Mouse (Mus musculus) lung, embryonic 16.5 days (tissue): Measurements from ENCODE around the gene Katnbl1. TPM values are rescaled to one million over a fixed set of nuclear protein-coding genes. Genes with fewer than 3 reads are reported as not detected.
"Not testable (repeated sequence)": the region's sequence is repeated elsewhere in the genome, so short reads cannot be mapped to it uniquely, and the experiment has no call there.

ENCODE experiments used
- ATAC-seq: fragments of 200-750 bp; cut with Nextera tagmentation; 2 replicates; pipeline ENCODE4 v1.8.0; 2017; ENCODE audit warnings: low read depth, mild to moderate bottlenecking, moderate library complexity
- H3K27ac ChIP-seq: fragments of 300-500 bp; sonication (generic); 2 replicates; pipeline ENCODE4 v1.5.1; 2014; ENCODE audit warnings: mild to moderate bottlenecking, control low read depth, low read length
- H3K27me3 ChIP-seq: fragments of 300-500 bp; sonication (generic); 2 replicates; pipeline ENCODE4 v1.6.1; 2014; ENCODE audit warnings: low read depth, low read length, mixed read lengths; ENCODE audit not compliant: control insufficient read depth, insufficient read depth
- H3K36me3 ChIP-seq: fragments of 300-500 bp; sonication (generic); 2 replicates; pipeline ENCODE4 v1.6.1; 2014; ENCODE audit warnings: low read length; ENCODE audit not compliant: control insufficient read depth, insufficient read depth
- H3K4me1 ChIP-seq: fragments of 300-500 bp; sonication (generic); replicated peaks from 2 replicates; pipeline ENCODE4 v1.6.1; 2014; ENCODE audit warnings: low read length, mixed read lengths; ENCODE audit not compliant: control insufficient read depth, insufficient read depth
- H3K4me2 ChIP-seq: fragments of 300-500 bp; sonication (generic); 2 replicates; pipeline ENCODE4 v1.6.1; 2014; ENCODE audit warnings: low read depth, low read length, control low read depth
- H3K4me3 ChIP-seq: fragments of 300-500 bp; sonication (generic); 2 replicates; pipeline ENCODE4 v1.5.1; 2014; ENCODE audit warnings: mild to moderate bottlenecking, low read length, control low read depth
- H3K9ac ChIP-seq: fragments of 300-500 bp; sonication (generic); 2 replicates; pipeline ENCODE4 v1.6.1; 2014; ENCODE audit warnings: low read length, control low read depth
- H3K9me3 ChIP-seq: fragments of 300-500 bp; sonication (generic); 2 replicates; pipeline ENCODE4 v1.6.1; 2016; ENCODE audit warnings: low read length; ENCODE audit not compliant: control insufficient read depth
- WGBS: fragments of 180-500 bp; shearing (Covaris S2); extraction: QIAGEN DNeasy Blood & Tissue Kit; methylation state at CpG from one replicate; pipeline ENCODE4 v1.1.7; 2014; 5-methylcytosine and 5-hydroxymethylcytosine counted together
- polyA plus RNA-seq: library from polyadenylated mRNA; unstranded; fragments of >200 nt; fragmentation: Nextera tagmentation; extraction: Ambion mirVana; gene quantifications from 2 replicates; pipeline ENCODE4 v1.2.1, GENCODE M21; 2015

The Katnbl1 gene
- polyA plus RNA-seq, 1 experiment from 2014 or later, result 45.8 TPM

DNA sequence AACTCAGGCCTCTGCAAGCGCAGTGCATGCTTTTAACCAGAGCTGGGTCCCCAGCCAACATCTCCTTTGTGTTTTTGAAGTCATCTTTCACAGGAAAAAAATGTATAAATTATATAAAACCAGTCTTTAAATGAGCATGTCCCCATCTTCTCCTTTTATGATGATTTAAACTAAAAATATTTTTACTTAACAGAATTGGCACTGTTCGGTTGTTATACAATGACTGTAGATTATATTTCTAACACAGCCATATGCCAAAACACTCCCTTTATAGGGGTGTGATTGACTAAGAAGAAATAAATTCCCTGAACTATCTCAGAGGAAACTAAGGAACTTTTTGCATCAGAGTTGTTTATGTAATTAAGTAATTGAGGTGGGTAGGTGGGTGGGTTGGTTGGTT, 53.5 kb downstream of the Katnbl1 start:
- no peaks in the 10 kb centered on the region for H3K27me3 ChIP-seq
- H3K9me3 ChIP-seq, result no peaks in the 10 kb centered on the region
- H3K27ac ChIP-seq, result no peak overlapping the region
- WGBS, result 91% methylated on average over 2 of the region's 2 CpGs
- no peak overlapping the region for H3K4me3 ChIP-seq
- H3K4me2 ChIP-seq, result no peak overlapping the region
- H3K9ac ChIP-seq, result no peak overlapping the region
- no peaks in the 10 kb centered on the region for H3K36me3 ChIP-seq
- no peaks in the 10 kb centered on the region for H3K4me1 ChIP-seq
- ATAC-seq, result no peak

DNA sequence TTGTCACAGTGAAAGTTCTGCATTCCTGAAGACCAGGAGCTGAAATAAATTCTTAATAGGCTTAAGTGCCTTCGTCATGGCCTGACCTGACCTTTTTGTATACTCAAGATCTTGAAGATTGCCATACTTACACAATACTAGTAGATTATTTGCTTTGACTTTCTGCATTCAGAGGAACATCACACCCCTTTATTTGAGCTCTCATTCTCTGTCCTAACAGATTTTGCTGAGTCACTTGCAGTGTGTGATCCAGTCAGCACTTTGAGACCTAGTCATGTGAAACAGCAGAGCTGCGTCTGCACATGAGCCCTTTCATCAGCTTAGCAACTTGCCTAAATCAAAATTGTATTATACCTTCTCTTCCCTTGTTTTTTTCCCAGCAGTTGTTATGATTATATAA, 54.3 kb downstream of the Katnbl1 start:
- no peaks in the 10 kb centered on the region for H3K9me3 ChIP-seq
- WGBS, result 47% methylated on average over 2 of the region's 2 CpGs
- no peak overlapping the region for H3K9ac ChIP-seq
- no peaks in the 10 kb centered on the region for H3K36me3 ChIP-seq
- ATAC-seq, result no peak
- no peak overlapping the region for H3K4me3 ChIP-seq
- H3K27ac ChIP-seq, result no peak overlapping the region
- H3K4me2 ChIP-seq, result no peak overlapping the region
- H3K27me3 ChIP-seq, result no peaks in the 10 kb centered on the region
- no peaks in the 10 kb centered on the region for H3K4me1 ChIP-seq

DNA sequence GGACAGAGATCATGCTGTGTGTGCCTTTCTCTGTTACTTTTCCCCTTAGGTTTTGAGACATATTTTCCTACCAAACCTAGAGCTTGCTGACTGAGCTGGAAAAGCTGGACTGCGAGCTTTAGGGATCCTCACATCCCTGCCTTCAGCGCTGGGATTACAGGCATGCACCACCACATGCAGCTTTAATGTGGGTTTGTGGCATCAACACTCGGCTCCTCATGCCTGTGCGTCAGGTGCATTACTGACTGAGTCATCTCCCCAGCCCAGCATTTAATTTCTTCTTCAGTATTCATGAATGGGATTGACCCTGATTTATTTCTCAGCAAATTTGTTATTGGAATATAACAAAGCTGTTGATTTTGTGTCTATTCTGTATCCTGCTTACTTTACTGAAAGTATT, 57.3 kb downstream of the Katnbl1 start:
- Histone ChIP-seq H3K27ac (no peak overlapping the region), H3K4me2 (no peak overlapping the region), H3K4me3 (no peak overlapping the region), H3K4me1 (no peaks in the 10 kb centered on the region), H3K27me3 (no peaks in the 10 kb centered on the region), H3K9me3 (no peaks in the 10 kb centered on the region), H3K36me3 (no peaks in the 10 kb centered on the region), H3K9ac (no peak overlapping the region)
- ATAC-seq, result no peak
- 73% methylated on average over 4 of the region's 4 CpGs for WGBS

DNA sequence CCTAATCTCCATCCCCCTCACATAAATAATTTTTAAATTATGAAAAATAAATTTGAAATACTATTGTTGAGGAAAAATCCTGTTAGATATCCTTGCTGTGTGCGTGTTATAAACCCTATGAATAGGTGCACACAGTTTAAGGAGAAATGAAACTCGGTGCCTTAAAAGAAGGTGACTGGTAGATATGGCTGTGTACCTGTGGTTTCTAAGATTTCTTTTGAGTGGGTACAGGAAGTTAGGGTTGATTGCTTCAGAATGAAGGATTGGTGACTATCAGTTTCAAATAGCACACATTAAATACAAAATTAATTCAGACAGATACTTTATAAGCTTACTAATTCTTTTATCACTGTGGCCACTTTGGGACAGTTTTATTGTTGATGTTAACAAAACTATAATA, 58.6 kb downstream of the Katnbl1 start:
- H3K4me2 ChIP-seq, result no peak overlapping the region
- H3K4me3 ChIP-seq, result no peak overlapping the region
- no peak overlapping the region for H3K27ac ChIP-seq
- H3K9ac ChIP-seq, result no peak overlapping the region
- H3K36me3 ChIP-seq, result no peaks in the 10 kb centered on the region
- ATAC-seq, result no peak
- no peaks in the 10 kb centered on the region for H3K27me3 ChIP-seq
- H3K9me3 ChIP-seq, result no peaks in the 10 kb centered on the region
- WGBS, result 78% methylated on average over 2 of the region's 2 CpGs
- H3K4me1 ChIP-seq, result no peaks in the 10 kb centered on the region

DNA sequence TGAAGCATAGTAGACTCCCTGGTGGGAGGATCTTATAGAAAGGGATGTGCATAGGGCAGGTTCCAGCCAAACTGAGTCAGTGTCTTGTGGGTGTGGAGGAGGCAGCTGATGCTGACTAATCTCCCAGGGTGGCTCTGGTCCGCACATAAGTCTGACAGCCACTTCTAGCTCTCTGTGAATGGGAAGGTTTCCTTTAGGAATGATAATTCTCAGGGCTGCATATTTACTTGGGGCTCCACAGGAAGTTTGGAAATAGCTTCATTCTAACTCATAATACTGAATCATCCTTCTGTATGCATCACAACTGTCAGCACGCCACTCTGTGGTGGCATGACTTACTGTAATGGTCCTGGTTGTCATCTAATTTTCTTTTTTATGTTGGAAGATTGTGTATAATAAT, 64.5 kb downstream of the Katnbl1 start:
- Histone ChIP-seq H3K9ac (no peak overlapping the region), H3K27ac (no peak overlapping the region), H3K4me2 (no peak overlapping the region), H3K4me1 (no peaks in the 10 kb centered on the region), H3K27me3 (no peaks in the 10 kb centered on the region), H3K36me3 (no peaks in the 10 kb centered on the region), H3K4me3 (no peak overlapping the region), H3K9me3 (no peaks in the 10 kb centered on the region)
- no peak for ATAC-seq
- WGBS, result 59% methylated on average over 2 of the region's 2 CpGs

DNA sequence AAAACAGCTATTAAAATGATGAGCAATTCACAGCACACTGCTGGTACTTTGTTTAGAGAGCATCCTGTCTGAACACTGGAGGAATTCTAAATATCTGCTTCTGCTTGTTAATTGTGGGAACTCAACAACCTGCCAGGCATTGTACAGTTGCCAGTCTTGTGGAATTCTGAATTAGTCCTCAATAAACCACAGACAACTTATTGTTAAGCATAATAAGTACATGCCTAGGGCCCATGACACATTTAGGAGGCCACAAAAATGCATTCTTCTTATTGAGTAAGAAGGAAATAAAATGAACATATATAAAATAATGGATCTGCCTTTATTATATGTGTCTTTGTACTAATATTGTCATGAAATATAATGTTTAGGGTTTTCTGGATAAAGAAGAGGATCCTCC, 66.5 kb downstream of the Katnbl1 start:
- no peaks in the 10 kb centered on the region for H3K27me3 ChIP-seq
- no peak overlapping the region for H3K9ac ChIP-seq
- ATAC-seq, result no peak
- no peak overlapping the region for H3K4me3 ChIP-seq
- H3K9me3 ChIP-seq, result no peaks in the 10 kb centered on the region
- H3K4me2 ChIP-seq, result no peak overlapping the region
- no peaks in the 10 kb centered on the region for H3K36me3 ChIP-seq
- H3K27ac ChIP-seq, result no peak overlapping the region
- H3K4me1 ChIP-seq, result no peaks in the 10 kb centered on the region

DNA sequence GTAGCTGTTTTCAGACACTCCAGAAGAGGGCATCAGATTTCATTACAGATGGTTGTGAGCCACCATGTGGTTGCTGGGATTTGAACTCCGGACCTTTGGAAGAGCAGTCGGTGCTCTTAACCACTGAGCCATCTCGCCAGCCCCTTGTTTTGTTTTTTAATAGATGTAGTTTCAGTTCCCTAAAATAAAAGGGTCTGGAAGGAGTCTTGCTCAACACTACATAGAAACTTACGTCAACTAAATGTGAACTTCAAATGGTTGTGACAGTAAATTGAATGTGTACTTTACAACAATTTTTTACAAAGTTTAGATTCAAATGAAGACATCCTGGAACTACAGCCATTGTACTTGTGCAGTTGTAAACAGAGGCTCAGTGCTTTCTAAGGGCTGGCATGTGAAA, 69.0 kb downstream of the Katnbl1 start:
- not testable (repeated sequence) for ATAC-seq, H3K9me3 ChIP-seq, H3K4me1 ChIP-seq, H3K36me3 ChIP-seq, H3K27ac ChIP-seq, H3K4me3 ChIP-seq, H3K4me2 ChIP-seq, H3K9ac ChIP-seq, H3K27me3 ChIP-seq
- WGBS, result 67% methylated on average over 4 of the region's 4 CpGs

DNA sequence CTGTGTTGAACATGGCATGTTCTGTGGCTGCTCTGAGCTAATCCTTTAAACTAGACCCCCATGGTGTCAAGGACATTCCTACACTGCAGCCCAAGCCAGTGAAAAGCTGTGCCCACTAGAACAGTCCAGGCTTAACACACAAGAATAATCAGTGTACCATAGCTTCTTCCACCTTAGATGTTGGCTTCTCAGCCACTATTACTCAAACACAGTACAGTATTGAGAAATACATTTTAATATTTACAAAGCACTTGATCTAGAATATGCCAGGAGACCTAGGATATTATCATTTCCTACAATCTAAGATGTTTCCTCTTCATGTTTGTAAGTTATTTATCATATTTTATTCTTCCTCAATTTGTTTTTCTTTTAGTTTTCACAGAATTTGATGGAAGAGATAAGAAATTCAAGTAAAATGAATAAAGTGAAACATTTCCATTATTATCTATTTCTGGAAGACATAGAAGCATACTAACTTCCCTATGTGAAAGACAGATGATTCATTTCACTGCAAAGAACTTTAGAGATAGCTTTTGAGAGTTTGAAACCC, 69.6 kb downstream of the Katnbl1 start:
- no peaks in the 10 kb centered on the region for H3K36me3 ChIP-seq

DNA sequence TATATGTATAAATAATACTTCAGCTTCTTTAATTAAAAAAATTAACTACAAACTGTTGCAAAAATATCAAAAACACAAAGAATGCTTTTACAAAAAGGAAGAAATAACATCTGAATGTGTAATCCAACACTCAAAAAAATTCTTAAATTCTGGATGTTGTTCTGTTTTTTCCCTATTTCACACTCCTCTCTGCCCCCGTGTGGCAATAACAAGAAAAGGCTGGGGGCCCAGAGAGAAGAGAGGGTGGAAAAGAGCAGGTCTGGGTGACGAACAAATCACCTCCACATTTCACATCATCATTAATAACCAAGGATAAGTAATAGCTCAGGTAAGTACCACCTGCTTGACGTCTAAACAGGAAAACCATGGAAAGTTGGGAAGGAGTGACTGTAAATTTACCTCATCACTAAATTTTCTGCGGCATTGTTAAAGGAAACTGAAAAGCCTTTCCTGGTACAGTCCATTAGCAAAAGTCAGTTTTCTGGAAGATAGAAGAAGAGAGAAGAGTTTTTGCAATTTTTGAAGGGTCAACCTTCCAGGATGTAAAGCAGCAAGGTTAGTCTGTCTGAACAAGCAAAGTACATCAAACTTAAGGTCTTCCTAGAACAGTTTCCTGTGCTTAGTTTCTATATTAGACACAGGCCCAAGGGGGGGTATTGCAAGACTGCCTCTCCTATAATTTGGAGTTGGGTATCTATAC, 70.7 kb downstream of the Katnbl1 start:
- no peak overlapping the region for H3K9ac ChIP-seq

More for the DNA sequence above, 69.6 kb downstream of the Katnbl1 start:
- H3K4me1 ChIP-seq, result no peaks in the 10 kb centered on the region
- no peak overlapping the region for H3K4me3 ChIP-seq
- ATAC-seq, result no peak
- no peak overlapping the region for H3K27ac ChIP-seq
- H3K27me3 ChIP-seq, result no peaks in the 10 kb centered on the region
- no peaks in the 10 kb centered on the region for H3K9me3 ChIP-seq
- H3K4me2 ChIP-seq, result no peak overlapping the region
- H3K9ac ChIP-seq, result no peak overlapping the region

DNA sequence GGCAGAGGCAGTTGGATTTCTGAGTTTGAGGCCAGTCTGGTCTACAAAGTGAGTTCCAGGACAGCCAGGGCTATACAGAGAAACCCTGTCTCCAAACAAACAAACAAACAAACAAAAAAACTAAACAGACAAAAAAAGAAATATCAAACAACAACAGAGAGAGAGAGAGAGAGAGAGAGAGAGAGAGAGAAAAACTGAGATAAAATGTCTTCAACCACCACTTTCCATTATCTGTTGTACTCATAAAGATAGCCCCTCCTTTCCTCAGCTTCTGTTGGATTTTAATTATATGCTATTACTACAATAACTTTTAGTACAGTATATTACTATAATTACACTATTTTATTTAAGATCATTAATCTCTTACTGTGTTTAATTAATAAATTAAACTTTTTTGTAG, 73.5 kb downstream of the Katnbl1 start:
- not testable (repeated sequence) for ATAC-seq

More for the DNA sequence above, 70.7 kb downstream of the Katnbl1 start:
- WGBS, result 30% methylated on average over 4 of the region's 4 CpGs
- ATAC-seq, result no peak
- no peak overlapping the region for H3K4me3 ChIP-seq
- no peak overlapping the region for H3K27ac ChIP-seq
- H3K9me3 ChIP-seq, result no peaks in the 10 kb centered on the region
- no peaks in the 10 kb centered on the region for H3K27me3 ChIP-seq
- no peaks in the 10 kb centered on the region for H3K36me3 ChIP-seq
- H3K4me2 ChIP-seq, result no peak overlapping the region
- H3K4me1 ChIP-seq, result no peaks in the 10 kb centered on the region

More for the DNA sequence above, 73.5 kb downstream of the Katnbl1 start:
- not testable (repeated sequence) for H3K9me3 ChIP-seq, H3K4me3 ChIP-seq, H3K4me2 ChIP-seq, H3K36me3 ChIP-seq, H3K9ac ChIP-seq, H3K27me3 ChIP-seq, H3K4me1 ChIP-seq, H3K27ac ChIP-seq
